Mouse (Mus musculus) cerebral cortex, adult 2 months (tissue): Measurements from ENCODE around the gene Pkig.

Experiments used
- WGBS: fragments of 180-500 bp; shearing (Covaris S2); methylation state at CpG from one replicate; pipeline ENCODE4 v1.1.7; 2018; 5-methylcytosine and 5-hydroxymethylcytosine counted together

Gene Pkig

GRCm38 (mm10) chr2:163682344-163682743 lies 24.2 kb downstream of the Pkig start:
- WGBS: 97% methylated on average over 2 of the region's 2 CpGs

DNA sequence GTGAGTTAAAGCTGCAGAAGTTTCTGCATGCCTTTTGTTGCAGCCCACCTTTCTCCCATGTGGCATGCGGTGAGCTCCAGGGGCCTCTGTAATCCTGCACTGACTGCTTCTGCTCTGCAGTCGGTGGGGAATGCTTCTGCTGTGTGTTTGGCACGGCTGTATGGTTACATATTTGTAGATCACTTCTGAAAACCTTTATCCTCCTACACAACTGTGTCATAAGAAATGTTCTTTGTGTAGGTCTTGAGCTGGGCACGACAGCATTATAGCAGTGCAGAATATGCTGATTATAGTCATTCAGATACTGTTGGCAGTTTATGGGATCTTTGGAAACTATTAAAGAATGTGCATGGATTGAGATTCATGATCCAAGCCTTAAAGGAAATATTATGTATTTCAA lies 27.1 kb downstream of the Pkig start:
- 17% methylated on average over 4 of the region's 4 CpGs for WGBS

DNA sequence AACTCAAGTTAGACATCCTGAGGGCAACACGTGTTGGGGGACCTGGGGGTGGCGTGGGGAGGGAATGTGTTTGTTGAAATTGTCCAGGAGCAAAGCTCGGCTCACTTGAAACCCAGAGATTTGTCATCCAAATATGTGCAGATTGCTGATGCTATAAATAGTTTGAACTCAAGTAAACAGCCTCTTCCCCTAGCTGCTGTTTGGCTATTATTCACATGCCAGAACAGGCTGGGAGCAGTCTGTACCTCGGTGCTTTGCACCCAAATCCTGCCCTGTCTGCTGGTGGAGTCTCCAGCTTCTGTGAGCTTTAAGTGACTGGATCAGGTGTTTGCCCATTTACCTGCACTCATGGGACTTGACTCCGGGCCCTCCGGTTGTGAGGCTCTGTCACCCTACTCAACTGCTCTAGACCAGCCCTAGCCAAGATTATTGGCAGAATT lies 27.6 kb downstream of the Pkig start:
- 14% methylated on average over 6 of the region's 6 CpGs for WGBS

- 65% methylated on average over 5 of the region's 5 CpGs for WGBS
Observed at GRCm38 (mm10) chr2:163686233-163686632, 28.0 kb downstream of the Pkig start.

GRCm38 (mm10) chr2:163686886-163687285 lies 28.7 kb downstream of the Pkig start:
- WGBS: 63% methylated on average over 3 of the region's 3 CpGs

- WGBS: 95% methylated on average over 1 of the region's 1 CpGs
Observed at GRCm38 (mm10) chr2:163688377-163688776, 30.2 kb downstream of the Pkig start.

- 75% methylated on average over 3 of the region's 3 CpGs for WGBS
Observed at GRCm38 (mm10) chr2:163689771-163690170, 31.6 kb downstream of the Pkig start.

DNA sequence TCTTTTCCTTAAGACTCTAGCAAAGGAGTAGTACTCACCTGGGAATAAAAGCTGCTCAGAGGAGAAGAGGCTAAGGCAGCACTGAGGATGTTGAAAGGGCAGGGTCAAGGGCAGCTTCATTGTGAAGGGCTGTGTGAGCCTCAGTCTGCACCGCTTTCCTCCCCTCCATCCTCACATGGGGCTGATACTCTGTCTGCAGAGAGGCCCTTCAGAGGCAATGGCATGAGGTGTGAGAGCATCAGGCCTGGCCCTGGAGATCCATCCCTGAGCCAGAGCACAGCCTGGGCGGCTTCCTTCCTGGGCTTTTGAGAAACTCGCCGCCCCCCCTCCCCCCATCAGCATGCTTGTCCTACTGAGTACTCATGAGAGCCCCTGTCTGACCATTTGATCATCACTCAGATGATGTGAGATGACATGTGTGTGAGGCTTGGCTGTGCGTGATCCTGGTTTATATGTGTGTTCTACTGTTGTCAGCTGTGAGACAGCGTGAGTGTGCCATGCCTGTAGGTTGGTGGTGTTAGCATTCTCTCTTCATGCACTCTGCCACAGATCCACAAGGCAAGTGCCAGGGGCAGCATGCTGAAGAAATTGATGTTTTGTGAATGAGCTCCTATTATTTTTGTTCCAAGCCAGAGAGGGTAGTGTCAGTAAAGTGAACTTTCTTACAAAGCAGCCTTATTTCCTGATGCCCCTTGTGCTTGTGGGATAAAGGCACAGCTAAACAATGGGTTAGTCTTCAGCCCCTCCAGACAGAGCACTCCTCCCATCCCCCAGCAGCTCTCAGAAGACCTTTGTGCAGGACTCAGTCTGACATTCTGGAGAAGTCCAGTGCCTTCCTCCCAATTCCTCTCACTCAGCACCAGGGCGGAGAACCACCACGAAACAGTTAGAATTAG lies 32.5 kb downstream of the Pkig start:
- 60% methylated on average over 8 of the region's 8 CpGs for WGBS

- 84% methylated on average over 6 of the region's 6 CpGs for WGBS
Observed at GRCm38 (mm10) chr2:163691846-163692605, 33.8 kb downstream of the Pkig start.

DNA sequence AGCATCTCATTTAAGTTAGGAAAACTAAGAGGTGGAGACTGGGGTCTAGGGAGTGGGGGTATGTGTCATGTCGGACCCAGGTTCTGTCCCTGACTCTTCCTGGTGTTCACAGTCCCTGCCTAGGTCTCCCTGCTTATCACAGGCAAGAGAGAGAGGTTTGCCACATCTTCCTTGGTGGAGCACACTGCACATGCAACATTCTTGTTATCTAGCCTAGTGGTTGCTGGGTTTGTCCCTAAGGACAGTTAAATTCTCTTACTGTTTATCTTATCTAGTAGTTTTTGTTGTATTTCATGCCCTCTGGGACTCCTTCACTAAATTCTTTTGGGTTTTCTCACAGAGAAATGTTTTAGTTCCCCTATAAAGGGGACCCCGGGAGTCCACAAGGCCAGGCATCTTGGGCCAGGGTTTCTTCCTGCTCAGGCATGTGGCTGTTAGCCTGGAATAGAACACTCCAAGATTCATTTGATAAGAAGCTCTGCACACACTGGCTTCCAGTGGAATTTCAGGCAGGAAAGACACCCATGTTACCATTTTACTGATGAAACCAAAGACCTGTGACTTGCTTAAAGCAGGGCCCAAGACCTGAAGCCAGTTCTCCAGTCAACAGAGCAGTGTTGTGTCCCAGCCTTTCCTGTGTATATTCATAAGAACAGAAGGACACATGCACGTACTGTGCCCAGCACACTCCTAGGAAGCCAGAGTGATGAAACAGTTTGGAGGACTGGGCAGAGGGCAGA lies 34.9 kb downstream of the Pkig start:
- WGBS: 64% methylated on average over 3 of the region's 3 CpGs

- 36% methylated on average over 9 of the region's 9 CpGs for WGBS
Observed at GRCm38 (mm10) chr2:163693716-163694314, 35.6 kb downstream of the Pkig start.

DNA sequence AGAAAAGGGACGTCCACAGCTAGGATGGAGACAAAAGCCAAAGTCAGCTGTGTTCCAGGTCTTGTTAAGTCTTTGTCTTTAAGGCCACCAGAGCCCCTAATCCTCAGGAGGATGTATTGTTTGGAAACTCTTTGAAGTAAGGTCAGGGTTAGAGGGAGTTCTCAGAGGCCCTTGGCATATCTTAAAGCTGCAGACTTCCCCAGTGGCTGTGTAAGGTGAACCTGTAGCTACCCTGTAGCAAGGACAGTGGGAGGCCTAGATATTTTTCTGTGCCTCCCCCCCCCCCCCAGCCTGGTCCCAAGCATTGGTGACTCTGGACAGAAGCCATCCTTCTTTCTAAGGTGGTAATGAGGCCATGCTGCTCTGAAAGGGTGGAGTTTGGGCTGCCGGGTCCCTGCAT lies 38.6 kb downstream of the Pkig start:
- WGBS: 61% methylated on average over 2 of the region's 2 CpGs

DNA sequence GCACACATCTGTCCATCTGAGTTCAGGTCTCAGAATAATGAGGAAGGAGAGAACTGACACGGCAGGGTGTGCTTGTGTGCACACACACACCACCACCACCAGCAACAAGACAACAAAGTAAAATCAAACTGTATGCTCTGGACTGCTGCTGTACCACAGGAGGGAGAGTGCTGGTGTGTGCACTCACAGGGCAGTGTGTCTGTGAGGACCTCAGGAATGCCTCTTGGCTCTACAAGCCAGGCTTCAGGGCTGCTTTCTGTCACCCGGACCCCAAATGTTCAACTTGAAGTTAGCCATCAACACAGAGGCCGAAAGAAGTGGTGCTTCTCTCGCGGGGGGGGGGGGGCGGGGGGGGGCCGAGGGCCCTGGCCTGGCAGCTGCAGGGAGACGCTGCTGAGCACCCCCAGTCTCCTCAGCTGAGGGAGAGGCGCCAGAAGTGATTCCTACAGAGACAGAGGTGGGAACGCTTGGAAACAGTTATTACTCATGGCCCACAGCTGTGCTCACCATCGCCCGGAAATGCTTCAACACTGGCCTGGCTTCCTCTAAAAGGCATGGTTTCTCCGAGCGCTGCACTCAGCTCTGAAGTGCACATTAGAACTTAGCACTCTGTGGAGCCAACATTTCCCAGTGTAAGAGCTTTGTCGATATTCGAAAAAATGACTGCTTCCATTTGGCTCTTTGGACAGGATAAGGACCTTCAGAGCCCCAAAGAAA lies 39.7 kb downstream of the Pkig start:
- 18% methylated on average over 16 of the region's 16 CpGs for WGBS

DNA sequence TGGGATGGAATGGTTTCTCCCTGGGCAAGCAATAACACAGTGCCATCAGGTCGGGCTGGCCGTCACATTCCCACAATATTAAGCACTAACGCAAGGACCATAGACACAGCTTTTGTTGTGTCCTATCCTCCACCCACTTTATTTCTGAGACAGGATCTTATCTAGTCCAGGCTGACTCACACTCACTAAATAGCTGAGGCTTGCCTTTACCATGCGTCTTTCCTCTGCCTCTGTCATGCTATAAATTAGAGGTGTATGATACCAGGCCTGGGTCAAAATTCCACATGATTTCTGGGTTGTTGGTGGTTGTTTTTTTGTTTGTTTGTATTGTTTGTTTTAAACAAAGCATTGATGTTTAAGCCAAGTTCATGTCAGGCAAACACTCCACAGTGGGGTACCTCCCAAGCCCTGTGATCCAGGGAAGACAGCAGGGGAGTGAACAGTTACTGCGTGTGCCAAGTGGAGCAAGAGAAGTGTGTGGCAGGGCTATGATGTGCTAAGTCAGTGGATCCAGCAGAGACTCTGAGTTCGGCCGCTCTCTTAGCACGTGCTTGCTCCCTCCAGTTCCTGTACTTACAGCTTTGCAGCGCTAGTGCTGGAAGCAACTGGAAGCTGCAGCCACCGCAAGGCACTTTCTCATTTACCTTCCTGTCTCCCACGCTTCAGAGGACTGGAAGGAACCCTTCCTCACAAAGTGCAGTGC lies 41.0 kb downstream of the Pkig start:
- 53% methylated on average over 11 of the region's 11 CpGs for WGBS

DNA sequence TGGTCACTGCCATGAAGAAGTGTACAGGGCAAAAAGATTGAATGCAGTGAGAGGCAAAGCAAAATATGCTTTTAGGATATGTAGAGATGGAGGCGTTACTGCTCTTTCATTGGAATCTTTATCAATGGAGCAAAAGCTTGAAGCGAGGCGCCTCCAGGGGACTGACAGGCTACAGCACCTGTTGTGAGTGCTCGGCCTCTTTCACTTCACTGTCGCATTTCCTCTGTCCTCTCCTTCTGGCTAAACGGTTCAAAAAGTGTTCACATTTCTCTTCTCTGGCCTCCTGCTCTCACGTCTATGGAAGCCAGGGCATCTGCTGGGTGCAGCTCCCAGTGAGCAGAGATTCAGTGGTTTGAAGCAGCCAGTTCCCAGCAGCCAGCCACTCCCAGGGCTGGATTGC lies 44.2 kb downstream of the Pkig start:
- WGBS: 58% methylated on average over 7 of the region's 7 CpGs

GRCm38 (mm10) chr2:163702921-163703320 lies 44.7 kb downstream of the Pkig start:
- WGBS: 44% methylated on average over 5 of the region's 5 CpGs

DNA sequence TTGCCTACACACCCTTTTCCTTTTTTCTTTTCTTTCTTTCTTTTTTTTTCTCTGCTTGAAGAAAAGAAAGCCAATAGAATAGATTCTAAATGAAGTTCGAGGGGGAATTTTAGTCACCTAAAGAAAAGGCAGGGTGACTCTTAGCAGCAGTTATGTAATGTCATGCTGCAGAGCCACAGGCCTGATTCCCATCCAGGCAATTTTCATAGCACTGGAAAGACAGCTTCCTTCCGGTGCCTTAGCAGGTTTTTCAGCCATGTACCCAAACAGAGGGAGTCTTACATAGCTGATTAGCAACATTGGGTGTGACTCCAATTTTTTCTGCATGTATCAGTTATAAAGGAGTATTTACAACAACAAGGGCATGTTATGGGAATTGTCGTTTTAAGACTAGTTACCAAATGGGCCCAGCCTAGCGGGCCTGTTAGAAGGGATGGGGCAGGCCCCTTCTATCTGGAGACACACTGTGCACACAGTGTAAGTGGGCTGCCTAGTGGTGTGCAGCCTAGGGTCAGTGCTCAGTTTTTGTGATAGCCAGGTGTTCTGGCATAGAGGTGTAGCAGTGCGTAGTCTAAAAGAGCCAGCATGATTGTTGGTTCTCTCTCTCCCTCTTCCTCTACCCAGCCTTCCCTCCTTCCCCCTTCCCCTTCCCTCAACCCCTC lies 45.5 kb downstream of the Pkig start:
- WGBS: 52% methylated on average over 5 of the region's 5 CpGs

- WGBS: 52% methylated on average over 5 of the region's 5 CpGs
Observed at GRCm38 (mm10) chr2:163708321-163708720, 50.1 kb downstream of the Pkig start.

DNA sequence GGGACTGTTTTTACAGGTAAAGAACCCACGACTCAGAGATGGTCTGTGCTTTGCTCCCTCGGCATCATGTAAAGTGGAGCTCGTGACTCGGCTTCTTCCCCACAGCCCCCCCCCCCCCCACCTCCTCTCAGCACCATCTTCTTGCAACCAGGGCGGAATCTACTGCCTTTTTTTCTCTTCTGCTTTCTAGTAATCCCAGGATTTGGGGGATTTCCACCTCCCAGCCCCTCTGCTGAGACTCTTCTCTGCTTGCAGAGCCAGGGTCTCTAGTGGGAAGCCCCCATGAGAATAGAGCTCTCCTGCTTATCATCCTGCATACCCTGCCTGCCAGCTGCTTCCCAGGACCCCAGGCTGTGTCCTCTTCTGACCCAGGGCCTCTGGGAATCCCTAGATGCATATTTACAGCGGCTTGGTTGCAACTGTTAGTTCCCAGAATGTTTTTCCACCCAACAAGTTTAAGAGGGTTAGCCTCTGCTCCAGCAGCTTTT lies 50.6 kb downstream of the Pkig start:
- WGBS: 70% methylated on average over 6 of the region's 6 CpGs

DNA sequence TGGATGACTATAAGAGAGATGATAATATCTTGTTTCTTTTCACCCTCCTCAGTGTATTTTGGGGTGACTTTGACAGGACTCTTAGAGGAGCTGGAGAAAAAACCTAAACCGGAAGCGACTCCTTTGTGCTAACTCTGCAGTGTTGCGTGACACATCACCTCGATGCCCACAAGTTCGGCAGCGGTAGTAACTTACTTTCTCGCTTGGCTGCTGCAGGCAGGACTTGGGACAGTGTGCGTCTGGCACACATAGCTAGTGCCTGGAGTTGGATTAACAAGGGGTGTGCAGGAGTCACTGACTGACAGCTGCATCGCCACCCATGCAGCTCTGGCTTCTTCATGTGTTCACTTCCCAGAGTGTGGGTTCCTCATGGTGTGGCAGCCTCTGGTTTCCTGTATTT lies 51.8 kb downstream of the Pkig start:
- 78% methylated on average over 9 of the region's 9 CpGs for WGBS
